Mouse (Mus musculus) spleen, postnatal 14 days (tissue): Measurements from ENCODE around the gene Olfr1181.
"Not testable (repeated sequence)": the region's sequence is repeated elsewhere in the genome, so short reads cannot be mapped to it uniquely, and the experiment has no call there.

ENCODE experiments used
- DNase-seq, 2 experiments: peaks; one replicate each; pipeline ENCODE4 v3.0.0; 2021 to 2022; ENCODE audit warnings: low spot score in 2 of 2

The Olfr1181 gene

DNA sequence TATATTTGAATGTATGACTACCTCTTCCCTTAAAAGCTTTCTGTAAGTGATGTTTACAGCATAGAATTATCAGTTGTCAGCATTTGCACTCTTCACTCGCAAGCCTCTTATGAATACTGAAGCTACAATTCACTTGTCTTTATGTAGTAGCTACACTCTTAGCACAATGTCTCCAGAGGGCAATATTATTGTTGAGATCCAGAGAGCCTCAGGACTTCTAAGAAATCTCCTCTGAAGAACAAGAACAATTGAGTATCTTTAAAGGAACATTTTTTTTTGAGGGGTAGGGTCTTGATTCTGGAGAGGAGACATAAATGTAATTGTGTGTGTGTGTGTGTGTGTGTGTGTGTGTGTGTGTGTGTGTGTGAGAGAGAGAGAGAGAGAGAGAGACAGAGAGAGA, at the start of gene Olfr1181:
TSS of gene Olfr1181 (minus strand) at position 101 of the 400 bp plus-strand sequence.
- no peak for DNase-seq

- not testable (repeated sequence) for DNase-seq
These were observed 28.6 kb upstream of the Olfr1181 start, which contains the start of gene Olfr1183 for GRCm38 (mm10) chr2:88454567-88454966. Olfr1183 (plus strand) TSS chr2:88454867.

DNA sequence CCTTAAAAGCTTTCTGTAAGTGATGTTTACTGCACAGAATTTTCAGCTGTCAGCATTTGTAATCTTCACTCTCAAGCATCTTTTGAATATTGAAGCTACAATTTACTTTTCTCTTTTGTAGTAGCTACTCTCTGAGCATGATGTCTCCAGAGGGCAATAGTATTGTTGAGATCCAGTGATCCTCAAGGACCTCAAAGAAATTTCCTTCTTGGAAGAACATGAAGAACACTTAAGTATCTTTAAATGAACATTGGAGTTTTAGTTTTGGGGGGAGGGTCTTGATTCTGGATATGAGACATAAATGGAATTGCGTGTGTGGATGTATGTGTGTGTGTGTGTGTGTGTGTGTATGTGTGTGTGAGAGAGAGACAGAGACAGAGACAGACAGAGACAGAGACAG, 23.1 kb upstream of the Olfr1181 start, which contains the start of gene Gm13757:
TSS of gene Gm13757 (minus strand) at position 101 of the 400 bp plus-strand sequence.
- no peak for DNase-seq

- no peak for DNase-seq
These were observed 6.9 kb downstream of the Olfr1181 start, which contains the start of gene Olfr1180 for GRCm38 (mm10) chr2:88419051-88419450. Olfr1180 (minus strand) TSS chr2:88419151.

GRCm38 (mm10) chr2:88406353-88406752, 19.6 kb downstream of the Olfr1181 start, which contains the start of gene Olfr1179:
Olfr1179 (minus strand) TSS chr2:88406453.
- no peak for DNase-seq

- DNase-seq: no peak
These were observed 39.2 kb downstream of the Olfr1181 start, which contains the start of gene Olfr1178 for GRCm38 (mm10) chr2:88386762-88387161. Olfr1178 (plus strand) TSS chr2:88387062.
